Mouse (Mus musculus): ENCODE measurements around the gene Ltb.

Ltb gene

DNA sequence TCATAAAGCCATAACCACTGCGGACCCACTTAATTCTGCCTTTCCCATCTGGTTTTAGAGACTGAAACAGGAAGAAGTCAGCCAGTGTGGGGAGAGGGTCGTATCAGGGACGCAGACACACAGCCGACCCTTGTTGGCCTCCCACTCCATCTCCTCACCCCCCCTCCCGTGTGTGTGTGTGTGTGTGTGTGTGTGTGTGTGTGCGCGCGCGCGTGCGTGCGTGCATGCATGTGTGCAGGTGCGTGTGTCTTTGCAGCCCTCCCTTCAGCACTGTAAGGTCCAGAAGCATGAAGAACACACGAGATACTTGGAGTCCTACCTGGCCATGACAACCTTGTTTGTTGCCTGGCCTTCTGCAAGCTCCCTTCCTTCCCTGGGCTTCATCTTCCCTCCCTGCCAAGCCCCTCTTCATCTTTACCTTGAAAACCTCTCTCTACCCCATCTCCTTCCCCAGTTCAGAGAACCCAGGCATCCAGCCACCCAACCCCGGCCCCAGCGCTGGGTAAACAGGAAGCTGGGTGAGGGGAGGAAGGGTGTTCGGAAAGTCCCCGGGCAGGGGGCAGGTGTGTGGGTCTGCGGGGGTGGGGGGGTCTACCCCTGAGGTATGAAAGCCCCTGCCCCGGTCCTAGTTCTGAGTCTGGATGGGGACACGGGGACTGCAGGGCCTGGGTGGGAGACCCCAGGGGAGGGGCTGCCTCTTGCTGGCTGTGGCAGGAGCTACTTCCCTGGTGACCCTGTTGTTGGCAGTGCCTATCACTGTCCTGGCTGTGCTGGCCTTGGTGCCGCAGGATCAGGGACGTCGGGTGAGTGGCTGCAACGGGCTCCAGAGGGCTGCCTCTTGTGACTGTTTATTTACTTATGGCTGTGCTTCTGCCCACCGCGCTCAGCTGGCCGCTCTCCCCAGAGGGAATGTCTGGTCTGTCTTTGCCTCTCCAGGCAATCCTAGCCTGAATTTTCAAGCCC, at the start of gene Ltb:
Ltb (plus strand) TSS at position 559 of the 963 bp plus-strand sequence.
- DNase-seq = no peak

DNA sequence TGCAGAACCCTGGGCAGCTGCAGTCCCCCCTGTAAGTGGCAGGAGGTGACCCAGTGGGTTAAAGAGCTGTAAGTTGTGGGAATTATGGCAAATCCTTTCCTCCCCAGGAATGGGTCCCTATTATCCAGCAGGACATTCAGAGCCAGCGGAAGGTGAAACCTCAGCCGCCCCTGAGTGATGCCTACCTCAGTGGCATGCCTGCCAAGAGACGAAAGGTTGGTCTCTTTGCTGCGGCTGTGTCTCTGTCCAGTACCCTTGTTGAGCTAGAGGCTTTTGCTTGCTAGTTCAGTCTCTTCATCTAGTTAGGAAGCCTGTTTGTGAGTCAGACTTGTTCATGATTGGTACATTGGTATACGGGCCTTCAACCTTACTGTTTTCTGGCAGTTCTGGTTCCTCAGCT, 48.1 kb upstream of the Ltb start:
- no peak for DNase-seq

DNA sequence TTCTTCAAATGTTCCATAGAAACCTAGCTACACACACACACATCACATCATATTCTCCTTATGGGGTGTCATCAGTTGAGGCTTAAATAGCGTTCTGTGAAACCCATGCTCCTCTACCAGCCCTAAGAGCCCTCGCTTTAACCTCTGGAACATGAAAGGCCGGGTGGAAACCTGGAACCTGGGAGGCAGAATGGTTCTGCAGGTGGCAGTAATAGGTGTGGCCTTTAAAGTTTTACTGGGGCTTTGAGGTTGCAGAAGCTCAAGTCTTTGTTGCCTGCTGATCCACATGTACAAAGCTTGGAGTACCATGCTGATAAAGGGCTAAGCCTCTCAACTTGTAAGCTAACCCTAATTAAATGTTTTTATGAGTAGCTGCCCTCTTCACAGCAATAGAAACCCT, 46.9 kb upstream of the Ltb start:
- DNase-seq = no peak

DNA sequence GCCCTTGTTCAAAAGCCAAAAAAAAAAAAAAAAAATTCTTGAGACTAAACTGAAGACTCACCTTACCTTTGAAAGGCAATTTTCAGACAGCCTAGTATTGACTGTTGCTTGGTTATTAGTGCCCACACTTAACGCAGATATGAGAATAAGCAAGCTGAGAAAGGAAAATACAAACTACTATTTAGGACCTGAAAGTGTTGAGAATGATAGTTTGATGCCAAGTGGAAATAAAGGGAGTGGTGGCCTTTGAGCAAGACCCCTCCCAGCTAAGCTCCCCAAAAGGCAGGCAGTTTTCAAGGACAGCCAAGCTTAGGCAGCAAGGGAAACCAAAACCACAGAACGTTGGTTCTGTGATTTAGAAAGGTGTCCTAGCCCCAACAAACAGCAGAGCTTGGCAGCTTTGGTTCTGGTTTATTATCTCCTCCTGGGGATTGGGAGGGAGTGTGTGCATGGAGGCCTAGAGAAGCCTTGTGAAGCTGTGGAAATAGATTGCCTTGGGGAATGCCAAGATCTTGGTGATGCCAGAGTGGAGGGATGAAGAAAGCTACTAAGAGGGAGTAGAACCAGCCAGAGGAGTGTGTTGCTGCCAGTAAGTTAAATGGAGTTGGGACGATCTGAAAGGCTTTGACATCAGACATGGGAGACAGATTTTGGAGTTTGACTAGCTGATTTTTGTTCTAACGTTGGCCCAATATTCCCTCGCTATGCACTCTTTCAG, 46.2 kb upstream of the Ltb start:
- DNase-seq = no peak

DNA sequence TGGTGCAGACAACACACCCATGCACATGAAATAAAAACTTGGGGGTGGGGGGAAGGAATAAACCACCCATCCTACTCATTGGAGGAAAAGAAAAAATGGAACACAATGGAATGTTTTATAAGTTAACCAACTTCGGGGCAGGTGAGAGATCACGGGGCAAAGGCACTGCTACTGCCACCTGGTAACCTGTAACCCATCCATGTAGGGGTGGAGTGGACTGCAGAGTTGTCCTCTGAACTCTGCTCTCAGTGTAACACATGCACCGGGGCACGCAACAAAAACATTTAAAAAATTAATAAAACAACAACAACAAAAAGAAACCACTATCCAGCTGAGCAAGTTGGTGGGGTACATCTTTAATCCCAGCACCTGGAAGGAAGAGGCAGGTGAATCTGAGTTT, 42.1 kb upstream of the Ltb start:
- no peak for DNase-seq

DNA sequence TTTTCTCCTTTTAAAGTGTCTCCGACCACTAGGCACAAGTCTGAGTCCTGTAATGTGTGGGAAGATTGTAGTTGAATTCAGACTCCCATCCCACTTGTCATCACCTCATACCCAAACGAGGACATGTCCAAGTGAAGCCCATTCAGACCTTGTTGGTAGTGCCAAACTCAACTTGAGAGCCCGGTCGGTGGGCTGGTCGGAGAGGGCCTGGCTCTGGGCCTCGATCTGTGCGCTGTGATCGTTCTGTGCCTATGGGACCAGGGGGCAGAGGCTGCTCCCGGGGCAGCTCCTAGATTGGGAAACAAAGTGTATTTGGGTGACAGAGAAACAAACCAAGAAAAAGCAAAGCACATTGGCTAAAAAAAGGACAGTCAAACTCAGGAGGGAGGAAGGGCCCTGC, 41.2 kb upstream of the Ltb start:
- no peak for DNase-seq

DNA sequence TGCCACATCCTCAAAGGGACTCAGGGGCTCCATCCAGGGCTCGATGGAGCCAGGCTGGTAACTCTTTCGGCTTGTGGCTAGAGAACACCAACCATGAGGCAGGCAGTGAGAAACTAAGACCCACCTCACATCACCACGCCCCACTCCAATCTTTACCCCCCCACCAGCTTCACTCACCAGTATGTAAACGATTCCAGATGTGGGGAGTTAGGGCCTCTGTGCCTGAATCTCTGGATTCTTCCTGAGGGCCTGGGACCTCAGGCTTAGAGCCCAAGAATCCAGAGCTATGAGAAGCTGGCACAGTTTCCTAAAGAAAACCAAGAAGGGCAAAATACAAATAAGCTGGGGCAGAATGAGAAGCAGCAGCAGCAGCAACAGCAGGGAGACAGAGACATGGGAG, 40.3 kb upstream of the Ltb start:
- no peak for DNase-seq

DNA sequence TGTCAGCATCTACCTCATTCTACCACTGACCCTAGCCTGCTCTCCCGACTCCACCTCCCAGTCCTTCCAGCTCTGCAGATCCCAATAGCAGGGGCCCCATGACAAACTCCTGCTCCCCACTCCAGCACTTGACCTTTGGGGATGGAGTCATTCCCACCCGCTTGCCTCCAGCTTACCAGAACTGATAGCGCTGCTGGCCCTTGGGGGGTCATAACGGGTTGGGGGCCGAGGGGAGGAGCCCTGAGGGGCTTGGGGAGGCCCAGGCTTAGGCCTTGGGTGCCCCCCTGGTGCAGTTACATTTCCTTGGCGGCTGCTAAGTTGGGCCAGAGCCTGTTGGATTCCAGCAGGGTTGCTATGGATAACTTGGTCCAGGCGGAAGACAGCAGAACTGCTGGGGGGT, 39.6 kb upstream of the Ltb start:
- no peak for DNase-seq

DNA sequence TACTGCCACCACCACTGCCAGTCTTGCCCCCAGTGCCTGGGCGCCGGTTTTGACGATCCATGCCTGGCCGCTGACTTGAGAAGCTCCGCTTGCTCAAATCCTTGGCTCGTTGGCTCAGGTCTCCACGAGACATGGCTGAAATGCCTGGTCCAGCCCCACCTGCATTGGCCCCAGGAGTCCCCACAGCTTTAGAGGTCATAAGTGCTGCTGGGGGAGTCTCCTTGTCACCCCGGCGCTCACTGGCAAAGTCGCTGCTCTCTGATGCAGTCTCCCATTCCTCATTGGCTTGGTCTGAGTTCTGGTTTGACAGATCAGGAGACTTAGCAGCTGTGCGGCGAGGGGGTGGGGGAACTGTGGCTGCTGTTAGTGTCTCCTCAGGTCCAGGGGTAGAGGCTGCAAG, 38.8 kb upstream of the Ltb start:
- DNase-seq = no peak

DNA sequence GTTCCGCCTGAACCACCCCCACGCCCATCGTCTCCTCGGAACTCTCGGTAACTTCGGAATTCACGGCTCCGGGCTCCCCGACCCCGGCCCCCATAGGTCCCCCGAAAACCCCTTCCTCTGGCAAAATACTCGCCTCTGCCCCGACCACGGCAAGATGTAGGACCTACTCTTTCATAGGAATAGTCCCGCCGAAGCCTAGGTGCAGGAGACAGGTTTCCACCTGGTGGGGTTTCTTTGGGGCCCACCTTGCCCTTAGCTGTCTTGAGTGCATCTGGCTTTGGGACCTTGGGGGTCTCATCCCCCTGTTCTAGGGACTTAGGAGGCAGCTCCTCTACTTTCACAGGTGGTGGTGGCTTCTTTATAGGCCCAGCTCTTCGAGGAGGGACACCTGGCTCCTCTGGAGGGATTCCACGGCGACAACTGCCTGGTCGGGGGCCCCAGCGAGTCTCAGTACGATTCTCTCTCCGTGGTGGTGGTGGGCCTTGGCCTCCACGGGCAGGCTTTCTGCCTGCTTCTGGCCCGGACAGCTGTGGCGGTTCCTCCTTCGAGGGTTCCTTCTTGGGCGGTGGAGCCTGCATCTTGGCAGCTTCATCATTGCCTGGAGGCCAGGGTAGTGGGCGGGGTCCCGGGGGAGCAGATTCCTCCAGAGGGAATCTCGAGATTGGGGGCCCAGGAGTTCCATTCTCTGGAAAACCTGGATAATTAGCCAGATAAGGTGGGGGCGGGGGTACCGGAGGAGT, 37.6 kb upstream of the Ltb start:
- DNase-seq = no peak

DNA sequence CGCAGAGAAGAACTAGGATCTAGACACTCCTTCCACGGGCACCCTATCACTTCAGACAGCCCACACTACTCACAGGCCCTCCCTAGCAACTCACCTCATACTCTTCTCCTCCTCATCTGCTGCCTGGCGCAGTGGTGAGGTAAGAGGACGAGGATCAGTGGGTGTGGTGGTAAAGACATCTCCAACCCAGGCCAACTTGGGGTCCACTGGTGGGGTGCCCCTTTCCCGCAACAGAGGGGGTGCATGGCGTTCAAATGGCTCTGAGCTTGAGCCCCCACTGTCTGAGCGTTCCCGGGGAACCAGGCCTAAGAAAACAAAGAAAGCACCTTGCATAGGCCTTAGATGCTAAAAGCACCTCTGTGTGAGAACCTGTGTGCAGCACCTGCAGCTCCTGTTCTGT, 37.0 kb upstream of the Ltb start:
- DNase-seq = no peak

DNA sequence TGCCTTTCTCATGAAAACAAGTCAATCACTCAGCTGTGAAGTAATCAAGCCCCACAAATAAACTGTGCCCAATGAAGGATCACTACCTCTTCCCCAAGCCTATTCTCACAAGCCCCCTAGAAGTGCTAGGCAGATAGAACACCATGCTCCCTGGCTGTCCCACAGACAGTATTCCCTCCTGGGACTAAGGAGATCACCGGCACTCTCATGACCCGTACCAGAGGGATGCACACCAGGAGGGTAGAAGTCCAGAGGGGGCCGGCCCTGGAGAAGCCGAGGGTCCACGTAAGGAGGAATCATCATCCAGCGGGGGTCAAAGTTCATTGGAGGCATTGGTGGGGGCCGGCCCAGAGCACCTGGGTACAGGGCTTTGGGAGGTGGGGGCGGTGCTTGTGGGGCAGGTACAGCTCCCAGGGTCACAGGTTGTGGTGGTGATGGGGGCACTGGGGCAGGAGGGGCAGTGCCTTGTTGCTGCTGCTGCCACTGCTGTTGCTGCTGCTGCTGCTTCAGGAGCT, 36.5 kb upstream of the Ltb start:
- DNase-seq = no peak

DNA sequence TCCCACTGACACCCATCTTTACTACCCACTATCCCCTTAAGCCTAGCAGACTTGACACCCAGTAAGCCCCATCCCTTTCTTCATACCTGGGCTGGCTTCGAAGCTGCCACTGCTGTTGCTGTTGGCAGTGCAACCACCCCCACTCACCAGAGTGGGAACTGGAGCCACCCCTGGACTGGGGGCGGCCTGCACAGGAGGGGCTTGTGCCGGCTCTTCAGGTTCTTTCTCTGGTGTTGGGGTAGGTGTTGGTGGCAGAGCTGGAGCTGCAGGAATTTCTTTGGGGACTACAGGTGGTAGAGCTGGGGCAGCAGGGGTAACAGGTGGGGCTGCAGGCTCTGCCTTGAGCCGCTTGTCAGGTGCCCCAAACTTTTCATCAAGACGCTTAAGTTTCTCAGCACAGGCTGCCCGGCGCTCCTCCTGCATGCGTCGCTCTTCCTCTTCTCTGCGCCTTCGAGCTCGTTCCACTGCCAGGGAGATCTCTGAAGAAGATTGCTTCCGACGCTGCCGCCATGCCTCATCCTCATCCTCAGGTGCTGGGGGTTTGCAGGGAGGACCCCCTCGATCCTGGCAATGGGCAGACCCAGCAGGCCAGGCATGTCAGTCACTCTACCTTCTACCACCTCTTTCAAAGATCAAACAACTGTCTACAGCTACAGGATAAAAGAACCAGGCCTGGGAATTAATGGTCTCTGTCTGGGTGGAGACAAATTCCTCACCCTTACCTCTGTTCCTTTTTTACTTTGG, 35.2 kb upstream of the Ltb start:
- no peak for DNase-seq

DNA sequence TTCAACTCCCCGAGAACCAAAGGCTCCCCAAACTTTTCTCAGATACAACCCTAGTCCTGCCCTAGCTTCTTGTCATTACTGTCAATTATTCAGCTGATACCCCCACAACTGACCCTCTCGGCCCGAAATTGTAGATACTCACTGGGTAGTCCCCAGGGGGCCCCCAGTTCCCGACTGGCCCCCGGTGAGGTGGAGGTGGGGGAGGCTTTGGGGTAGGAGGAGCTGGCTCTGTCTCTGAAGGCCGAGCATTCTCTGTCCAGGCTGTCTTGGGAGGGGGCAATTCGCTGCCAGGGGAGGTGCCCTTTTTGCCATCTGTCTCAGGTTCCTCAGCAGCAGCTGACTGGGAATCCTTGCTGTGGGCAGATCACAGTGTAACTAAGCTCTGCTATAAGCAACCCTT, 34.6 kb upstream of the Ltb start:
- DNase-seq = no peak

DNA sequence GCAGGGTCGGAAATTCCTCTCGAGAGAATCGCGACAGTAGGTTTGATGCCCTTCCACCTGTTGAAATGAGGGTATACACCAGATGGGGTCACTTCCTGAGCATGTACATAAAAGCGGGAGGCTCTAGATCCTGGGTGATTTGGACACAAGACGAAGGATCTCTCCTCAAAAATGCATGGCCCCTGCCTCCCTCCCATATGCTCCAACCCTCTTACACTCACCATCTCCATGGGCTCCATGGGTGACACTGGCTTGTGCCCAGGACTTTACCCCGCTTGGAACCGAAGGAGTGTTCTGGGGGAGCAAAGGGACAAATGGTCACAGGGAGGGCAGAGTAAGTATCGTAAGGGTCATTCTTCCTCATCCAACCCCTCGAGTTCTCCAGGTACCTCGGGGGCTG, 32.8 kb upstream of the Ltb start:
- no peak for DNase-seq

DNA sequence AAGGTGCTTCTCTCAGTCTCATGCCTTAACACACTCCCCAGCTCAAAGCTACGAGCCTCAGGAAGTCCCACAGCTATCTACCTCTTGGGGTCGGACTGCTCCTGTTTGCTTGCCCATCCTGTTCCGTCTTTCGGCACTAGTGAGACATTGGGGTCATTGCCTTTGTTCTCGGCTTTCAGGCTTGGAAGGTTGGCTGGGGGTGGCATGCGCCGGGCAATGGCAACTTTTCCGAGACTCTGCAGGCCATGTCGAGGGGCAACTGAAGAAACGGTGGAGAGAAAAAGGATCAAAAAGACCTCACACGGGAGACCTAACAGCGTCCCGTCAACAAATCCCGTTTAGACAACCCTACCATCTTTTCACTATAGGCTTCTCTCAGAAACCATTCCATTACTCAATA, 32.1 kb upstream of the Ltb start:
- DNase-seq = no peak

DNA sequence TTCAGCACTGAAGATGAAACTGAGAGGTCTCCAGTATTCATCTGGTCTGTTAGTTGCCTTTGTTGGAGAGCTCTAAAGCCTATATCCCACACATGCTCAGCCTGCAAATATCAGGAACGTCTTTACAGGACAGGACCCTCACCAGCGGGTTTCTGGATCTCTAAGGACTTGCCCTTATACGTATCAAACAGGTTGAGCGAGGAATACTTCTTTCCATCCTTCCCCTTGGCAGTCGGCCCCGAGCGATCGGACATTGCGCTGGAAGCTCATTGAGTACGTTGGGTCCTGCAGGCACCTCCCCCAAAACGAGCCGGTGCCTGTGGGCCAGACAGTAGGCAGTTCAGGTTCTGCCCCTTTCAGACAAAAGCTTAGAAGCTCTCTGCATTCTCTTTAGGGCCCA, 31.5 kb upstream of the Ltb start:
- DNase-seq = peak; percentile 56

DNA sequence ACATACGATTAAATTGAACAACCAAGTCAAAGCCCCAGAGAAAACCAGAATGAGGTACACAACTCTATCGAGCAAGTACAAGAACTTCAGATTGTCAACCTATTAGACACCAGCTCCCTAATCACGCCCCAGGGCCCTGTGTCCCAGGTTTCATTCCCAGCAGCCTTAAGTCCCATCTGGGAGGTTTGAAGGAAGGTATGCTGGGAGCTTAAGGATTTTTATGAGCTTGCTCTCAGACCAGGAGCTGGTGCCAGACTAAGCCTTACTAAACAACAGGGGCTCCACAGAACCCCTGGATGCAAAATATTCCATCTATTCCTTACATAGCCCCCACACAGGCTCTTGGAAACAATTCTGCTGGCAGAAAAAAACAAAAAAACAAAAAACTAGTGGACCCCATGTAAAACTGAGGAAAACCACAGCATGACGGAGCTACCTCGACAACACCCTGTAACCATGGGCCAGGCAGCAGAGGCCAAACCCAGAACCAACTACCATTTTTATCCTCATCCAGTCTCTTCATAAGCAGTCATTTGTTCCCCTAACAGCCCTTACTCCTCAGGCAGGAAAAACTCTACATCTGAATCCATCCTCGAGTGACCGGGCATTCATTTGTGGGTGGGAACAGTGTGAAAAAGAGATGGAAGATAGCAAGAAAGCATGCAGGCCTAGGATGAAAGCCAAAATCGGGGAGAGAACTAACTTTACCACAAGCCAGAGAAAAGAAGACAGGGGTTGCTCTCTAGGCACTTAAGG, 30.7 kb upstream of the Ltb start:
- no peak for DNase-seq

DNA sequence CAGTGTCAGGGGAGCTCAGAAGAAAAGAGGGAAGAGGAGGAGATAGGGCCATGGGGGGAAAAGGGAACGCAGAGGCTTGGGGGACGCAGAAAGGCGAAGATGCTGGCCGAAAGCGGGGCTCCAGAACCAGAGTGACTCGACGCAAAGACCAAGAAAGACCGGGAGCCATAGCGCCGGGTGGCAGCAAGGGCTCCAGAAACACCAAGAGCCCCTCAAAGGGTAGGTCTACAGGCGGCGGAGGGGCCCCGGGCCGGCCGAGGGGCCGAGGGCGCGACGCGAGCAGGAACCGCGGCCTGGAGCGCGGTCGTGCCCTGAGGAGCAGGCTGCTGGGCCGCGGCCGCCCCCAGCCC, 30.0 kb upstream of the Ltb start:
- no peak for DNase-seq

DNA sequence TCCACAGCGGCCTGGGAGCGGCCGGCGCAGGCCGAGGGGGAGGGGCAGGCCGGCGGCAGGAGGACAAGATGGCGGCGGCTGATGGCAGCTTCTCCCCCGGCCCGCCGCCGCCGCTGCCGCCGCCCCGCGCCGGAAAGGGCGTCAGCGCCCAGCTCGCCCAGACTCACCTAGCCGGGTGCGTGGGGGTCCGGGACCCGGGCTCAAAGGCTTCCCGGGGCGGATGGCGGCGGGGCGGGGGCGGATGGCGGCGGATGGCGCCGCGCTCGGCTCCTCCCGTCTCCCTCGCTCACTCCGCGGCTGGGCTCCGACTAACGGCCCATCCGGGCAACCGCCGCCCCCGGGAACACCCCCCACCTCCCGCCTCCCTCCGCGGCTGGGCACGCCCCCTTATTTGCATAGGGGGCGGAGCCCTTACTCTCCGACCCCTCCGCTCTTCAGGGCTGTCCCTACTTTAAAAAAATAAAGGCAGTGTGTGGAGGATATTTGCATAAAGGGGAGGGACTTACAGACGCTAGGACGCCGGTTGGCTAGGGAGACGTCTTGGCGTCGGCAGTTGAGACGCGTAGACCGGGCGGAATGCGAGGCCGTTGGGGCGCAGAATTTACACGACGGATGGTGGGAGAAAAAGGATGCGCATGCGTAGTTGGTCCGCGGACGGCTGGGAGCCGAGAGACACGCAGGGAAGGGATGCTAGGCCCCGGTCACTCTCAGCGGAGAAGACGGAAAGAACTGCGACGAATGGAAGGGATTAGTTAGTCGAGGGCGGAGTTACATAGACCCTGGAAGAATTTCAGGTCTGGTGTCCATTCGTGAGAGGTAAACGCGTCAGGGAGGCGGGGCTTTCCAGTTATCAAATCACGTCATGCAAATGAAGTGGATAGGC, 29.4 kb upstream of the Ltb start, which contains the start of gene Prrc2a:
Prrc2a (minus strand) TSS at position 330 of the 883 bp plus-strand sequence.
- peak; percentile 98 for DNase-seq
